Mouse (Mus musculus): ENCODE results near the gene Adarb2.
"Not testable (repeated sequence)": the region's sequence is repeated elsewhere in the genome, so short reads cannot be mapped to it uniquely, and the experiment has no call there.

Gene Adarb2

GRCm38 (mm10) chr13:8587447-8587846 is 384.8 kb downstream of the Adarb2 start:
- DNase-seq (ENCODE audit: low spot score), result no peak

- DNase-seq (ENCODE audit: low spot score), result no peak
Measured at GRCm38 (mm10) chr13:8590460-8590859, 387.8 kb downstream of the Adarb2 start.

DNA sequence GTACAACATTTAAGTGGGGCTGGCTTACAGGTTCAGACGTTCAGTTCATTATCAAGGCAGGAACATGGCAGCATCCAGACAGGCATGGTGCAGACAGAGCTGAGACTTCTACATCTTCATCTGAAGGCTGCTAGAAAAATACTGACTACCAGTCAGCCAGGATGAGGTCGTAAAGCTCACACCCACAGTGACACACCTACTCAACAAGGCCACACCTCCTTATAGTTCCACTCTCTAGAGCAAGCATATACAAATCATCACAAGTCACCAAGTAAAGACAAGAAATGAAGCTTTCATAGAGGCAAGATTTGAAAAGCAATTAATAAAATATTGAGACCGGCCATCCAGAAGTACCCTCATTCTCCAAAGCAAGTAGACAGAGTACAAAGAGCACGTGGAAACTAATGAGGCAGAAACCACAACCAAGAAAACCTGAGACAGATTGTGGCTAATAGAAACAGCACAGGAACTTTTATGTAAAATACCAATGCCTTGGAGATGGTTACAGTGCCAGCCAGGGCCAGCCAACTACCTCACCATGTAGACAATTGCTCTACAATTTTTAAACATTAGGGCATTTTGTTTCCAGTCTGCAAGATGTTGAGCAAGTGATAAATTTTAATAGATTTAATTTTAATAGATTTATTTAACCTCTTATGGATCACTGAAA is 394.4 kb downstream of the Adarb2 start:
- DNase-seq (ENCODE audit: low spot score), result no peak

GRCm38 (mm10) chr13:8597647-8598017 is 395.0 kb downstream of the Adarb2 start:
- DNase-seq (ENCODE audit: low spot score), result no peak

DNA sequence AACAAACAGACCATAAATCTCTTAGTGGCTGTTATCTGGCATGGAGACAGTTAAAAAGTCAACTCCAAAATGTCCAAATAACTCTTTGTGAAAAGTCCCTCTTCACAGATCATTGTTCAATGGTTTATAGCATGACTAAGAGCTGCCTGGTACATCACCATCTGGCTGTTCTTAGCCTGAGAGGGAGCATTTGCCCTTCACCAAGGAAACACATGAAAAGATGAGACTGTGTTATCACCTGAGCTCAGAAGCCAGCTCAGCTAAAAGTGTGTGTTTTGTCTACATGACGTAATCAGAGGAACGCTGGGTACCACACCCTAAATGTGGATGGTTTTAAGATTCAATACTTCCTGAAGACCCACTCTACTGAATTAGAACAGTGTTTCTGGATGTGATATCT is 403.0 kb downstream of the Adarb2 start:
- DNase-seq (ENCODE audit: low spot score), result no peak

DNA sequence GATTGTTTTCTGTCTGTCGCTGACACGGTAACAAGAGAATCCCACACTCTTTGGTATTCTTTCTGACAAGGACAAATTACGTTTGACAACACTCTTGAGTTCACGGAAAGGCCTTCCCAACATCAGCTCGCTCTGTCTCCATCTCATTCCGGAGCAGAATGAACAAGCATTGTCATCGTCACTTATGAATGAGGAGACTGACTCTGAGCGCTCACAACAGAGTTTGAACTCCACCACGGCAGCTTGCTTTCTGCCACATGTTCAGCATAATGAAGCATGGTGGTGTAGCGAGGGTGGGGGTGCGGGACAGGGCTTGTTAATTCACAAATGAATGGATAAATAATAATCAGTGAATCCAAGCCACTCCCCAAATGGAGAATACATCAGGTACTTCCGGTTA is 405.4 kb downstream of the Adarb2 start:
- no peak for DNase-seq (ENCODE audit: low spot score)

DNA sequence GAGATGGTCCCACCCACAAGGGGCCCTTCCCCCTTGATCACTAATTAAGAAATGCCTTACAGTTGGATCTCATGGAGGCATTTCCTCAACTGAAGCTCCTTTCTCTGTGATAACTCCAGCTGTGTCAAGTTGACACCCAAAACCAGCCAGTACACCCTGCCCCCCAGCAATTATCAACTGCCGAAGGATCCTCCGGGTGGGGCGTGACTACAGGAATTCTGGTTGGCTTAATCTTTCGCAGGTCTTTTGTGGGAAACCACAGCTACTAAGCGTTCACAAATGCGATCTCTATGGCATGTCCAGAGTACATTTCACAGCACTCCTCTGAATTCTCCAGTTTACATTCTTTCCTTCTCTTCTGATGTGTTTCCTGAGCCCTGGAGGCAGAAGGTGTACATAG is 406.3 kb downstream of the Adarb2 start:
- not testable (repeated sequence) for DNase-seq (ENCODE audit: low spot score)

GRCm38 (mm10) chr13:8610956-8611355 is 408.3 kb downstream of the Adarb2 start:
- no peak for DNase-seq (ENCODE audit: low spot score)

GRCm38 (mm10) chr13:8612618-8613391 is 410.1 kb downstream of the Adarb2 start:
- no peak for DNase-seq (ENCODE audit: low spot score)

DNA sequence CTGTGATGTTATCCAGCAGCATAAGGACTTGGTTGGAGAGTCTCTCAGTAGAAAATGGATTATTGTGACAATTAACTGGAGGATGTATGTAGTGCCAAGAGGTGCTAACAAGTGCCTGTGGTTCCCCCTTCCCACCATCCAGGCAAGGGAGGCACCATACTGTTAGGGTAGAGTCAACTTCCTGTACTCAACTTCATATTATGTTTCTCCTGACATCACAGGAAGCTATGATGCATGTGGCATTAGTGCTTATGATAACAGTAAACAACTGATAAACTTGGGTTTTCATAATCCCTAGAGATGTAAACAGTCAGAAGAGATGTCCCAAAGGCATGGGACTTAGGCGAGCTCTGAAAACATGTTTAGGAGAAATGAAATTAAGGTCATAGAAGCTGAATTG is 414.0 kb downstream of the Adarb2 start:
- DNase-seq (ENCODE audit: low spot score), result no peak

DNA sequence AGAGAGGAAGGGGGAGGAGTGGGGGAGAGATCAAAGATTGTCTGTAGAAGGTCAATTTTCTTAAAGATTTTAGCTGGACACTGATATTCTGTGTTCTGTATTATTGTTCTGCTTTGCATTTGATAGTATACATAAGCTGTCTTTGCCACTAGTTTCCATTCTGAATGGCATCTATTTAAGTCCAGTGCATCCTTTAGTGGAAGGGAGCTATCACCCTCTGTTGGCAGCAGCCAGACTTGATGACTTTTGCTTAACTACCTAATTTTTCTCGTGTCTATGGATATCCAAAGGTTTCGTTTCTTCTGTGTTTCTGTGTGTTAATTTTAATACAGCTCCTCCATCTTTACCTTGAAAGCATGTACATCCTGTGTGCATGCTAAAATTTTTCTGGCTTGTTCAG is 419.6 kb downstream of the Adarb2 start:
- DNase-seq (ENCODE audit: low spot score), result no peak

- DNase-seq (ENCODE audit: low spot score), result no peak
Measured at GRCm38 (mm10) chr13:8629565-8629964, 426.9 kb downstream of the Adarb2 start.

GRCm38 (mm10) chr13:8631618-8632017 is 429.0 kb downstream of the Adarb2 start:
- DNase-seq (ENCODE audit: low spot score), result no peak

- no peak for DNase-seq (ENCODE audit: low spot score)
Measured at GRCm38 (mm10) chr13:8632072-8632471, 429.4 kb downstream of the Adarb2 start.

GRCm38 (mm10) chr13:8633385-8634337 is 431.0 kb downstream of the Adarb2 start:
- DNase-seq (ENCODE audit: low spot score), result no peak

GRCm38 (mm10) chr13:8642084-8642483 is 439.4 kb downstream of the Adarb2 start:
- DNase-seq (ENCODE audit: low spot score), result no peak

GRCm38 (mm10) chr13:8643920-8644319 is 441.3 kb downstream of the Adarb2 start:
- no peak for DNase-seq (ENCODE audit: low spot score)

- DNase-seq (ENCODE audit: low spot score), result no peak
Measured at GRCm38 (mm10) chr13:8644805-8645679, 442.4 kb downstream of the Adarb2 start.

GRCm38 (mm10) chr13:8649261-8649660 is 446.6 kb downstream of the Adarb2 start:
- no peak for DNase-seq (ENCODE audit: low spot score)

- DNase-seq (ENCODE audit: low spot score), result no peak
Measured at GRCm38 (mm10) chr13:8664615-8665240, 462.1 kb downstream of the Adarb2 start.

GRCm38 (mm10) chr13:8677174-8677573 is 474.5 kb downstream of the Adarb2 start:
- no peak for DNase-seq (ENCODE audit: low spot score)

Measured in retina, embryonic 14.5 days (tissue).